Mouse (Mus musculus): Measurements from ENCODE around the gene Six1. TPM values are rescaled to one million over a fixed set of nuclear protein-coding genes. Genes with fewer than 3 reads are reported as not detected.

The Six1 gene
- polyA plus RNA-seq, 1 experiment from 2014 or later: 0.02 TPM

- Histone ChIP-seq H3K27me3 (ENCODE audit: control insufficient read depth, insufficient read depth, low read length) (peaks cover 20% of the 10 kb centered on the region; the same call in 1 of the 2 replicates), H3K9me3 (ENCODE audit: control insufficient read depth, low read length) (no peaks in the 10 kb centered on the region), H3K27ac (replicated peaks) (no peak overlapping the region), H3K4me1 (replicated peaks; ENCODE audit: control insufficient read depth, insufficient read depth) (peaks cover 2% of the 10 kb centered on the region; the same call in 1 of the 2 replicates), H3K36me3 (ENCODE audit: control insufficient read depth, insufficient read depth, low read length) (no peaks in the 10 kb centered on the region), H3K4me2 (replicated peaks; ENCODE audit: low read depth) (no peak overlapping the region), H3K4me3 (ENCODE audit: low read depth, low read length) (no peak overlapping the region), H3K9ac (ENCODE audit: low read length) (no peak overlapping the region)
- DNase-seq (ENCODE audit: low spot score): peak; percentile 17
- TF ChIP-seq CTCF (IDR thresholded peaks at IDR 0.05; ENCODE audit: low read depth) (no peak), EP300 (optimal IDR thresholded peaks at IDR 0.05) (no peak)
- 7% methylated on average over 19 of the region's 19 CpGs for WGBS
- ATAC-seq (ENCODE audit: low FRiP score, low TSS enrichment): no peak
Observed at GRCm38 (mm10) chr12:73052036-73052650, 1.5 kb downstream of the Six1 start.

GRCm38 (mm10) chr12:73050811-73051580, 2.7 kb downstream of the Six1 start:
- H3K9me3 ChIP-seq (ENCODE audit: control insufficient read depth, low read length): no peaks in the 10 kb centered on the region
- peaks cover 21% of the 10 kb centered on the region for H3K27me3 ChIP-seq (ENCODE audit: control insufficient read depth, insufficient read depth, low read length)
- no peak overlapping the region for H3K4me2 ChIP-seq (replicated peaks; ENCODE audit: low read depth)
- H3K4me3 ChIP-seq (ENCODE audit: low read depth, low read length): no peak overlapping the region
- no peak overlapping the region for H3K9ac ChIP-seq (ENCODE audit: low read length)
- no peak overlapping the region for H3K27ac ChIP-seq (replicated peaks)
- no peak for ATAC-seq (ENCODE audit: low FRiP score, low TSS enrichment)
- 3% methylated on average over 15 of the region's 15 CpGs for WGBS
- peaks cover 2% of the 10 kb centered on the region; the same call in 1 of the 2 replicates for H3K4me1 ChIP-seq (replicated peaks; ENCODE audit: control insufficient read depth, insufficient read depth)
- no peak for DNase-seq (ENCODE audit: low spot score)
- TF ChIP-seq CTCF (IDR thresholded peaks at IDR 0.05; ENCODE audit: low read depth) (no peak), EP300 (optimal IDR thresholded peaks at IDR 0.05) (no peak)
- no peaks in the 10 kb centered on the region for H3K36me3 ChIP-seq (ENCODE audit: control insufficient read depth, insufficient read depth, low read length)

- no peak overlapping the region for H3K27ac ChIP-seq (replicated peaks)
- peaks cover 6% of the 10 kb centered on the region; the same call in 1 of the 2 replicates for H3K4me1 ChIP-seq (replicated peaks; ENCODE audit: control insufficient read depth, insufficient read depth)
- peaks cover 28% of the 10 kb centered on the region for H3K27me3 ChIP-seq (ENCODE audit: control insufficient read depth, insufficient read depth, low read length)
- no peak overlapping the region for H3K4me3 ChIP-seq (ENCODE audit: low read depth, low read length)
- no peak overlapping the region for H3K9ac ChIP-seq (ENCODE audit: low read length)
- no peaks in the 10 kb centered on the region for H3K9me3 ChIP-seq (ENCODE audit: control insufficient read depth, low read length)
- ATAC-seq (ENCODE audit: low FRiP score, low TSS enrichment) (no peak), DNase-seq (ENCODE audit: low spot score) (no peak)
- WGBS: 2% methylated on average over 13 of the region's 13 CpGs
- TF ChIP-seq EP300 (optimal IDR thresholded peaks at IDR 0.05) (no peak), CTCF (IDR thresholded peaks at IDR 0.05; ENCODE audit: low read depth) (no peak)
- H3K36me3 ChIP-seq (ENCODE audit: control insufficient read depth, insufficient read depth, low read length): no peaks in the 10 kb centered on the region
- H3K4me2 ChIP-seq (replicated peaks; ENCODE audit: low read depth): no peak overlapping the region
Observed at GRCm38 (mm10) chr12:73050305-73050704, 3.4 kb downstream of the Six1 start.

- no peak for DNase-seq (ENCODE audit: low spot score)
- WGBS: 5% methylated on average over 19 of the region's 19 CpGs
- H3K9ac ChIP-seq (ENCODE audit: low read length): no peak overlapping the region
- no peak overlapping the region for H3K4me3 ChIP-seq (ENCODE audit: low read depth, low read length)
- H3K4me1 ChIP-seq (replicated peaks; ENCODE audit: control insufficient read depth, insufficient read depth): peaks cover 6% of the 10 kb centered on the region; the same call in 1 of the 2 replicates
- H3K36me3 ChIP-seq (ENCODE audit: control insufficient read depth, insufficient read depth, low read length): no peaks in the 10 kb centered on the region
- H3K27me3 ChIP-seq (ENCODE audit: control insufficient read depth, insufficient read depth, low read length): peaks cover 32% of the 10 kb centered on the region
- no peak for ATAC-seq (ENCODE audit: low FRiP score, low TSS enrichment)
- no peak overlapping the region for H3K4me2 ChIP-seq (replicated peaks; ENCODE audit: low read depth)
- no peaks in the 10 kb centered on the region for H3K9me3 ChIP-seq (ENCODE audit: control insufficient read depth, low read length)
- no peak overlapping the region for H3K27ac ChIP-seq (replicated peaks)
- TF ChIP-seq EP300 (optimal IDR thresholded peaks at IDR 0.05) (no peak), CTCF (IDR thresholded peaks at IDR 0.05; ENCODE audit: low read depth) (no peak)
Observed at GRCm38 (mm10) chr12:73049520-73050225, 4.0 kb downstream of the Six1 start.

- Histone ChIP-seq H3K4me2 (replicated peaks; ENCODE audit: low read depth) (no peak overlapping the region), H3K36me3 (ENCODE audit: control insufficient read depth, insufficient read depth, low read length) (no peaks in the 10 kb centered on the region), H3K27ac (replicated peaks) (no peak overlapping the region), H3K9ac (ENCODE audit: low read length) (no peak overlapping the region), H3K4me1 (replicated peaks; ENCODE audit: control insufficient read depth, insufficient read depth) (peaks cover 4% of the 10 kb centered on the region; the same call in 1 of the 2 replicates), H3K4me3 (ENCODE audit: low read depth, low read length) (no peak overlapping the region), H3K9me3 (ENCODE audit: control insufficient read depth, low read length) (no peaks in the 10 kb centered on the region), H3K27me3 (ENCODE audit: control insufficient read depth, insufficient read depth, low read length) (peaks cover 25% of the 10 kb centered on the region)
- ATAC-seq (ENCODE audit: low FRiP score, low TSS enrichment) (no peak), DNase-seq (ENCODE audit: low spot score) (no peak)
- WGBS: 0% methylated on average over 3 of the region's 3 CpGs
- TF ChIP-seq EP300 (optimal IDR thresholded peaks at IDR 0.05) (no peak), CTCF (IDR thresholded peaks at IDR 0.05; ENCODE audit: low read depth) (no peak)
Observed at GRCm38 (mm10) chr12:73048537-73048936, 5.2 kb downstream of the Six1 start.

Data from stomach, postnatal 0 days (tissue).